Comparison of ENCODE assay signal across 23 mouse cellular contexts in the genomic region with DNA sequence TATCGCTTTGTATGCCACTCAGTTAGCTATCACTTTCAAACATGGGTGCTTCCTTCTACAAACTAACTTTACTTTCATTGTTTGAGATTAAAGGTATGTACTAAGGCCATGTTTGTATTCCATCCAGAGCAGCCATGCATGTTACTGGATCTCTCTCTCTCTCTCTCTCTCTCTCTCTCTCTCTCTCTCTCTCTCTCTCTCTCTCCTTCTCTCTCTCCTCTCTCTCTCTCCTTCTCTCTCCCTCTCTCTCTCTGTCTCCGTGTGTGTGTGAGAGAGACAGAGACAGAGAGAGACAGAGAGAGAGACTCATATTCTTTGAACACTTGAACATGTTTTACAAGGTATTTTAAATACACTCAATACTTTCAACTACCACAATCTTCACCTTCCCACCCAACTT. TPM values are rescaled to one million over a fixed set of nuclear protein-coding genes. Genes with fewer than 3 reads are reported as not detected.
"Had no signal": no experiment of that assay in that cellular context is flagged by ENCODE, and none has a peak within 500 bp of the region (broad histone marks: within the 10 kb centered on the region; RNA-seq: fewer than 3 reads in every experiment).

No protein-coding gene starts in this region.

- H3K4me1 ChIP-seq: stomach, embryonic 15.5 days had no signal

- H3K9me3 ChIP-seq: neural tube, embryonic 15.5 days; stomach, embryonic 15.5 days had no signal

- H3K36me3 ChIP-seq: neural tube, embryonic 13.5 days; neural tube, embryonic 15.5 days; stomach, embryonic 15.5 days had no signal

- H3K4me2 ChIP-seq: neural tube, embryonic 13.5 days; neural tube, embryonic 15.5 days; stomach, embryonic 15.5 days had no signal

- H3K27me3 ChIP-seq: neural tube, embryonic 13.5 days; neural tube, embryonic 15.5 days; stomach, embryonic 15.5 days had no signal

- H3K27ac ChIP-seq: neural tube, embryonic 13.5 days; neural tube, embryonic 15.5 days; stomach, embryonic 15.5 days; stomach, postnatal 0 days had no signal

- H3K9ac ChIP-seq: neural tube, embryonic 13.5 days; neural tube, embryonic 15.5 days; stomach, embryonic 15.5 days had no signal

- DNase-seq: retina, postnatal 1 day; right cerebral cortex, adult 18-20 months; right cerebral cortex, postnatal 14 days; right cerebral cortex, postnatal 25 days; right cerebral cortex, postnatal 4 days; spleen, adult 18-20 months; thymus, adult 18-20 months; thymus, adult 2 months; thymus, postnatal 14 days; thymus, postnatal 25 days; thymus, postnatal 36 days; thymus, postnatal 4 days had no signal

- H3K4me3 ChIP-seq: neural tube, embryonic 13.5 days; neural tube, embryonic 15.5 days; stomach, embryonic 15.5 days had no signal

RNA-seq across cellular contexts. Expression of a gene that starts 50.2 kb away (rescaled TPM):
- polyA plus RNA-seq: small intestine, adult 2 months; spleen, adult 2 months; stomach, embryonic 14.5 days; stomach, embryonic 15.5 days; stomach, embryonic 16.5 days; stomach, postnatal 0 days; testis, adult 2 months; thymus, adult 2 months; thymus, postnatal 0 days; urinary bladder, adult 2 months had no signal
